Mouse (Mus musculus) erythroblast, embryonic 14.5 days (primary cell): ENCODE results near the gene Mgat5b. TPM values are rescaled to one million over a fixed set of nuclear protein-coding genes. Genes with fewer than 3 reads are reported as not detected.

Experiments
- H3K27me3 ChIP-seq: 2 replicates; pipeline ENCODE4 v1.6.1; 2012; ENCODE audit warnings: inconsistent platforms; ENCODE audit not compliant: control insufficient read depth
- H3K36me3 ChIP-seq: 2 replicates; pipeline ENCODE4 v1.6.1; 2012; ENCODE audit warnings: mild to moderate bottlenecking, inconsistent platforms; ENCODE audit not compliant: control insufficient read depth
- H3K4me1 ChIP-seq: 2 replicates; pipeline ENCODE4 v1.6.1; 2012; ENCODE audit warnings: inconsistent platforms; ENCODE audit not compliant: control insufficient read depth
- H3K4me3 ChIP-seq: replicated peaks from 2 replicates; pipeline ENCODE3; 2012; ENCODE audit warnings: moderate library complexity, mild to moderate bottlenecking, inconsistent platforms
- H3K9me3 ChIP-seq: 2 replicates; pipeline ENCODE4 v1.6.1; 2012; ENCODE audit warnings: low read length, inconsistent platforms, mixed read lengths; ENCODE audit not compliant: control insufficient read depth
- GATA1 ChIP-seq: IDR thresholded peaks from 2 replicates; pipeline ENCODE4 v1.6.1; 2012; ENCODE audit warnings: low read length, inconsistent platforms, mixed read lengths
- TAL1 ChIP-seq: IDR thresholded peaks from 3 replicates; pipeline ENCODE4 v1.6.1; 2012; ENCODE audit warnings: low read length, inconsistent platforms, mixed read lengths
- polyA plus RNA-seq: library from polyadenylated mRNA; stranded (reverse); fragments of >175 nt; gene quantifications from 2 replicates; pipeline ENCODE4 v1.2.3, GENCODE M21; 2012

The Mgat5b gene
- polyA plus RNA-seq, 1 experiment, result not detected

GRCm38 (mm10) chr11:116935354-116935753 is 16.7 kb downstream of the Mgat5b start:
- Histone ChIP-seq H3K27me3 (peaks cover 14% of the 10 kb centered on the region), H3K4me3 (no peak overlapping the region), H3K4me1 (no peaks in the 10 kb centered on the region), H3K36me3 (no peaks in the 10 kb centered on the region), H3K9me3 (no peaks in the 10 kb centered on the region)
- TF ChIP-seq GATA1 (no peak), TAL1 (no peak)

GRCm38 (mm10) chr11:116935917-116936316 is 17.3 kb downstream of the Mgat5b start:
- Histone ChIP-seq H3K27me3 (peaks cover 20% of the 10 kb centered on the region), H3K4me1 (no peaks in the 10 kb centered on the region), H3K4me3 (no peak overlapping the region), H3K9me3 (no peaks in the 10 kb centered on the region), H3K36me3 (no peaks in the 10 kb centered on the region)
- TF ChIP-seq GATA1 (no peak), TAL1 (no peak)

- H3K27me3 ChIP-seq, result peaks cover 29% of the 10 kb centered on the region
Observed at GRCm38 (mm10) chr11:116937141-116937540, 18.5 kb downstream of the Mgat5b start.

GRCm38 (mm10) chr11:116940088-116940855 is 21.6 kb downstream of the Mgat5b start:
- no peak for TF ChIP-seq TAL1
- TF ChIP-seq GATA1, result no peak
- no peaks in the 10 kb centered on the region for H3K4me1 ChIP-seq
- H3K9me3 ChIP-seq, result no peaks in the 10 kb centered on the region; the same call in 1 of the 2 replicates
- no peak overlapping the region for H3K4me3 ChIP-seq
- H3K27me3 ChIP-seq, result peaks cover 29% of the 10 kb centered on the region
- no peaks in the 10 kb centered on the region for H3K36me3 ChIP-seq

More at GRCm38 (mm10) chr11:116937141-116937540, 18.5 kb downstream of the Mgat5b start:
- TF ChIP-seq GATA1 (no peak), TAL1 (no peak)
- no peaks in the 10 kb centered on the region for H3K36me3 ChIP-seq
- no peak overlapping the region for H3K4me3 ChIP-seq
- H3K9me3 ChIP-seq, result no peaks in the 10 kb centered on the region
- no peaks in the 10 kb centered on the region for H3K4me1 ChIP-seq

GRCm38 (mm10) chr11:116944346-116944745 is 25.7 kb downstream of the Mgat5b start:
- peaks cover 21% of the 10 kb centered on the region for H3K27me3 ChIP-seq
- H3K9me3 ChIP-seq, result no peaks in the 10 kb centered on the region; the same call in 1 of the 2 replicates
- no peak overlapping the region for H3K4me3 ChIP-seq
- H3K4me1 ChIP-seq, result no peaks in the 10 kb centered on the region
- no peaks in the 10 kb centered on the region for H3K36me3 ChIP-seq
- TF ChIP-seq TAL1 (no peak), GATA1 (no peak)

- no peaks in the 10 kb centered on the region for H3K9me3 ChIP-seq
- no peak for TF ChIP-seq TAL1
- TF ChIP-seq GATA1, result no peak
- no peak overlapping the region for H3K4me3 ChIP-seq
- H3K4me1 ChIP-seq, result no peaks in the 10 kb centered on the region
- no peaks in the 10 kb centered on the region for H3K36me3 ChIP-seq
- no peaks in the 10 kb centered on the region for H3K27me3 ChIP-seq
Observed at GRCm38 (mm10) chr11:116949832-116950231, 31.2 kb downstream of the Mgat5b start.

- H3K36me3 ChIP-seq, result no peaks in the 10 kb centered on the region
- no peaks in the 10 kb centered on the region for H3K4me1 ChIP-seq
- no peak overlapping the region for H3K4me3 ChIP-seq
- no peaks in the 10 kb centered on the region for H3K27me3 ChIP-seq
- TF ChIP-seq TAL1 (no peak), GATA1 (no peak)
- no peaks in the 10 kb centered on the region for H3K9me3 ChIP-seq
Observed at GRCm38 (mm10) chr11:116951429-116951828, 32.8 kb downstream of the Mgat5b start.

- no peaks in the 10 kb centered on the region for H3K36me3 ChIP-seq
- no peaks in the 10 kb centered on the region for H3K4me1 ChIP-seq
- H3K9me3 ChIP-seq, result no peaks in the 10 kb centered on the region
- TF ChIP-seq GATA1 (no peak), TAL1 (no peak)
- H3K4me3 ChIP-seq, result no peak overlapping the region
- no peaks in the 10 kb centered on the region for H3K27me3 ChIP-seq
Observed at GRCm38 (mm10) chr11:116954231-116955118, 35.8 kb downstream of the Mgat5b start.

GRCm38 (mm10) chr11:116958601-116959000 is 39.9 kb downstream of the Mgat5b start:
- no peaks in the 10 kb centered on the region for H3K36me3 ChIP-seq
- H3K27me3 ChIP-seq, result no peaks in the 10 kb centered on the region
- H3K4me1 ChIP-seq, result no peaks in the 10 kb centered on the region
- H3K9me3 ChIP-seq, result no peaks in the 10 kb centered on the region
- no peak for TF ChIP-seq TAL1
- TF ChIP-seq GATA1, result no peak
- no peak overlapping the region for H3K4me3 ChIP-seq
